Mouse (Mus musculus): ENCODE measurements around the gene Tex46. TPM values are rescaled to one million over a fixed set of nuclear protein-coding genes. Genes with fewer than 3 reads are reported as not detected.

The Tex46 gene
- polyA plus RNA-seq, 1 experiment from 2014 or later = not detected

DNA sequence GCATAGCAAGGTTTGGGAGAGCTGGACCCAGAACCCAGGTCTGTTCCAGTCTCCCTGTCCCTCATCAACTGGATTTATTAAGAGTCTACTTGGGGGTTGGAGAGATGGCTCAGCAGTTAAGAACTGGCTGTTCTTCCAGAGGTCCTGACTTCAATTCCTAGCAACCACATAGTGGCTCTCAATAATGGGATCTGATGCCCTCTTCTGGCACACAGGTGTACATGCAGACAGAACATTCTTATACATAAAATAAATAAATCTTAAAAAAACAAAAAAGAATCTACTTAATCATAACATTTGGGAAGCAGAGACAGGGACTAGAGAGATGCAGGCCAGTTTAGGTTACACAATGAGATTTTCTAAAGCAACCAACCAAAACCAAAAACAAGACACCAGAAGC lies 25.8 kb downstream of the Tex46 start:
- Histone ChIP-seq H3K4me3 (no peak overlapping the region), H3K27ac (ENCODE audit: poor library complexity, severe bottlenecking) (no peak overlapping the region), H3K4me2 (no peak overlapping the region), H3K9ac (no peak overlapping the region), H3K36me3 (no peaks in the 10 kb centered on the region), H3K4me1 (replicated peaks) (peaks cover 29% of the 10 kb centered on the region), H3K9me3 (replicated peaks) (no peaks in the 10 kb centered on the region), H3K27me3 (replicated peaks) (peaks cover 52% of the 10 kb centered on the region)
- ATAC-seq (ENCODE audit: insufficient number of reproducible peaks, low FRiP score) = no peak

DNA sequence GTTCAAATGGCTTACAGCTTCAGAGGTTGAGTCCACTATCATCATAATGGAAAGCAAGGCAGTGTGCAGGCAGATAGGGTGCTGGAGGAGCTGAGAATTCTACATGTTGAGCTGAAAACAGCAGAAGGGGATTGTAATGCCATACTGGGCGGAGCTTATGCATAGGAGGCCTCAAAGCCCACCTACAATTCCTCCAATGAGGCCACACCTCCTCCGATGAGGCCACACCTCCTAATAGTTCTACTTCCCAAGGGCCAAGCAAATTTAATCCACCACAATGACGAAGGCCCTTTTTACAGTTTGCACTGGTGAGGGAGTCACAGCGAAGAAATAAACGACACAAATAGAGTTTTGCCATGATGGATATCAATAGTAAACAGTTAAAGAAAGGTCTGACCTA lies 26.3 kb downstream of the Tex46 start:
- Histone ChIP-seq H3K4me2 (no peak overlapping the region), H3K27me3 (replicated peaks) (peaks cover 52% of the 10 kb centered on the region), H3K9me3 (replicated peaks) (no peaks in the 10 kb centered on the region), H3K4me1 (replicated peaks) (peaks cover 24% of the 10 kb centered on the region), H3K36me3 (no peaks in the 10 kb centered on the region), H3K27ac (ENCODE audit: poor library complexity, severe bottlenecking) (no peak overlapping the region), H3K9ac (no peak overlapping the region), H3K4me3 (no peak overlapping the region)
- 42% methylated on average over 5 of the region's 5 CpGs for WGBS
- ATAC-seq (ENCODE audit: insufficient number of reproducible peaks, low FRiP score) = no peak

DNA sequence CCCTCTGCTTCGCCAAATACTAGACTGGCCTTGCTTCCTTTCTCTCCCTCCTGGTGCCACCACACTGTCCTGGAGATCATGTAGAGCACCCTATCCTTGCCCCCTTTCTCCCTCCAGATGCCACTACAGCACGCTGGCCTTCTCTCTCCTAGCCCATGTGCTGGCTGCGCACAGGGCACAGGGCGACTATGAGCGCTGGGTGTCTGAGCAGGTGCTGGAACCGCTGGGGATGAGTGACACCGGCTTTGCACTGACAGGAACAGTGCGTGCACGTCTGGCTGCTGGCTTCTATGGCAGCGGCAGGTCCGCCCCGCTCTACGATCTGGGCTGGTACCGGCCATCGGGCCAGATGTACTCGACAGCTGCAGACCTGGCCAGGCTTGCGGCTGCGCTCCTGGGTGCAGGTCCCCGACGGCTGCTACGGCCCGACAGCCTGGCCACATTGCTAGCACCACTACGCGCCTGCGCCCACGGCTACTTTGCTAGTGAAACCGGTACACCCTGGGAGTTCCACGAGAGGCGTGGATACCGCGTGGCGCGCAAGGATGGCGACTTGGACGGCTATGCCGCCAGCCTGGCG lies 26.8 kb downstream of the Tex46 start:
- Histone ChIP-seq H3K36me3 (no peaks in the 10 kb centered on the region), H3K4me2 (peak overlapping the region; percentile 86), H3K9me3 (replicated peaks) (no peaks in the 10 kb centered on the region), H3K27me3 (replicated peaks) (peaks cover 52% of the 10 kb centered on the region), H3K27ac (ENCODE audit: poor library complexity, severe bottlenecking) (no peak overlapping the region), H3K9ac (peak overlapping the region; percentile 68), H3K4me1 (replicated peaks) (peaks cover 20% of the 10 kb centered on the region), H3K4me3 (peak overlapping the region; percentile 54)
- ATAC-seq (ENCODE audit: insufficient number of reproducible peaks, low FRiP score) = 0 out of 2 replicates have a peak, but pooled peaks have one; percentile 9
- 16% methylated on average over 37 of the region's 37 CpGs for WGBS

DNA sequence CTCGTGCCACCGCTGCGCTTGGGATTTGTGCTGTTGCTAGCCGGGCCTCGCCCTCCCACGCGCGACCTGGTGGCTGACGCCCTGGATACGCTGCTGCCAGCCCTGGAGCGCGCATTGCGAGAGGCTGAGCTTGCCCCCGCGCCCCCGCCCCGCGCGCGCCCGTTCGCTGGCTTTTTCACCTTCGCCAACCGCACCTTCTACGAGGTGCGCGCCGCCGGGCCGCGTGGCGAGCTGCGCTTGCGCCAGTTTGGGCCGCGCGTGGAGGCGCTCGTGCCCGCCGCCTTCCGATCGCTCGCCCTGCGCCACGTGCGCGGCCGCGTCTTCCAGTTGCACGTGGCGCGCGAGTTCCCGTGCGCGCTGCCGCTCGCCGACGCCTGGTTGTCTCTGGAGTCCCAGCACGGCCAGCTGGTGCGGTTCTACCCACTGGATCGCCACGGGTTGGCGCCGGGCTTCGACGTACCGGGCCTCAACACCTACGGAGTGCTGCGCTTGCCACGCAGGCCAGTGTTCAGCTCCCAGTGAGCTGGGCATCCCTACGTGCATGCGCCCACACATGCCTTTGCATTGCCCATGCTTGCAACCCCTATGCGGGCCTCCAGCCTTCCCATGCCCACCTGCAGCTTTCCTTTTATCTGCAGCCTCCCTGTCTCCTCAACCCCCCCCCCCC lies 27.5 kb downstream of the Tex46 start:
- Histone ChIP-seq H3K36me3 (no peaks in the 10 kb centered on the region), H3K27ac (ENCODE audit: poor library complexity, severe bottlenecking) (no peak overlapping the region), H3K4me1 (replicated peaks) (peaks cover 20% of the 10 kb centered on the region), H3K9me3 (replicated peaks) (no peaks in the 10 kb centered on the region), H3K4me2 (peak overlapping the region; percentile 86), H3K9ac (peak overlapping the region; percentile 68), H3K27me3 (replicated peaks) (peaks cover 52% of the 10 kb centered on the region), H3K4me3 (peak overlapping the region; percentile 54)
- ATAC-seq (ENCODE audit: insufficient number of reproducible peaks, low FRiP score) = peak; percentile 43; the same call in 1 of the 2 replicates
- 4% methylated on average over 75 of the region's 76 CpGs for WGBS

DNA sequence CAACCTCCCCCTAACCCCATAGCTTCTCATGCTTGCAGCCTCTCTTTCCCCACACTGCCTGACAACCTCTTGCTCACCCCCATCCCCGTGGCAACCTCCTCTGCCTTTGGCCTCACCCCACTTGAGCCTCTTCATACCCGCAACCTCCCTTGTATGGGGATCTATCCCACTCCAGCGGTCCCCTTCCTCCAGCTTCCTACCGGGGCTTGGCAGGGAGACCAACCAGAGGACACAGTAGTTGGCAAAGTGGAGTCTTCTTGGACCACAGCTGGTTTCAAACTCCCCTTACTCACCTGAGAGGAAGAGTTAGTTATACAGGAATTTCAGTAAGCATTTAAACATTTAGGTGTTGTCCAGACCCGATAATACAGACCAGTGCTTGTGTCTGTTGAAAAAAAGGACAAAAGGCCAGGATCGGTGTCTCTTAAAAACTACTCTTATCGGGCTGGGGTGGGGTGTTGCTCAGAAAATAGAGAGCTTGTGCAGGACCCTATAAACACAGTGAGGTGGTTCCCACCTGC lies 28.1 kb downstream of the Tex46 start:
- ATAC-seq (ENCODE audit: insufficient number of reproducible peaks, low FRiP score) = no peak; the same call in 1 of the 2 replicates
- Histone ChIP-seq H3K36me3 (no peaks in the 10 kb centered on the region), H3K27me3 (replicated peaks) (peaks cover 52% of the 10 kb centered on the region), H3K4me3 (peak overlapping the region; percentile 54; the same call in 1 of the 2 replicates), H3K4me2 (peak overlapping the region; percentile 86; the same call in 1 of the 2 replicates), H3K27ac (ENCODE audit: poor library complexity, severe bottlenecking) (no peak overlapping the region), H3K9me3 (replicated peaks) (no peaks in the 10 kb centered on the region), H3K9ac (no peak overlapping the region; the same call in 1 of the 2 replicates), H3K4me1 (replicated peaks) (peaks cover 20% of the 10 kb centered on the region)
- WGBS = 28% methylated on average over 7 of the region's 7 CpGs

DNA sequence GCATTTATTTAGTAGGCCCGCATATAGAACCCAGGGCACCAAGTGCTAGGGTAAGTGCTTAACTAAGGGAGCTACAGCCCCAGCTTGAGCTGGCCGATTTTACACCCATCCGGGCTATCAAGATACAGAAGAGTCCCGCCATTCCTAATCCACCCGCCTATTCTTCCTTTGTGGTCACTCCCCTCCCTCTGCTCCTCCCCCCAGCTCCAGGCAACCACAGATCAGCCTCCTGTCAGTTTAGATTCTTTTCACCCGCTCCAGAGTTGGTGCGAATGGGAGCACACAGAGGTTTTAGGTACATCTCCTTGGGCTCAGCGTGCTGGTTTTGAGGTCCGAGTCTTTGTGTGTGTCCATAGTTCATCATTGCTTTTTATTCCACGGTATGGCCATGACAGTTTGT lies 28.7 kb downstream of the Tex46 start:
- H3K27me3 ChIP-seq (replicated peaks) = peaks cover 52% of the 10 kb centered on the region
- H3K9ac ChIP-seq = no peak overlapping the region
- no peak overlapping the region for H3K27ac ChIP-seq (ENCODE audit: poor library complexity, severe bottlenecking)
- H3K4me2 ChIP-seq = peak overlapping the region; percentile 44
- H3K4me1 ChIP-seq (replicated peaks) = peaks cover 20% of the 10 kb centered on the region
- 9% methylated on average over 10 of the region's 10 CpGs for WGBS
- H3K36me3 ChIP-seq = no peaks in the 10 kb centered on the region
- no peak overlapping the region for H3K4me3 ChIP-seq
- no peak for ATAC-seq (ENCODE audit: insufficient number of reproducible peaks, low FRiP score)
- no peaks in the 10 kb centered on the region for H3K9me3 ChIP-seq (replicated peaks)

DNA sequence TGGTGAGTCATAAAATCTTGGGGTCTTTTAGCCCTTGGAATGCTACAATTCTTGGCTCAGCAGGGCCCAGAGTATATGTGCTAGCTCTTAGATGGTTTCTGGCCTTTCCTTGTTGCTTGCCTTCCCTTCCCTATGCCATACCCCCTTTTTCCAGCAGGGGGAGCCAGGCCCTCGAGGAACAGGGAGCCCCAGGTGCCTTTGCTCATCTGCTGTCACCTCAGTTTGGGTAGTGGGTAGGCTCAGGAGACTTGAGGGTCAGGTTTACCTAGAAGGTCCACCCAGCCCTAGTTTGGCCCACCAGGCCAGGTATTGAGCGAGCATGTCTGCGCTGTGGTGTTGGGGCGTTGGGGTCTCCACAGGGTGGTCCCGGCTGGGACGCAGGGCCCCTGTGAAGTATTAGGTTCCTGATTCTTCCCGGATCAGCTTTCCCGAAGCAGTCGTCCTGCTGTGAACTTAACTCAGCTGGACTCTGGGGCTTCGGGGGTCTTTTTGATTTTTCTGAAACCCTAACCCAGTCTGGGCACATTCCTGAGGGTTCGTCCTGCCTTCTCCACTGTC lies 38.8 kb downstream of the Tex46 start:
- Histone ChIP-seq H3K27ac (ENCODE audit: poor library complexity, severe bottlenecking) (no peak overlapping the region), H3K4me2 (peak overlapping the region; percentile 56), H3K9me3 (replicated peaks) (peaks cover 5% of the 10 kb centered on the region; the same call in 1 of the 2 replicates), H3K4me3 (0 out of 2 replicates have a peak overlapping the region, but pooled peaks have one; percentile 5), H3K27me3 (replicated peaks) (peaks cover 16% of the 10 kb centered on the region), H3K36me3 (no peaks in the 10 kb centered on the region), H3K4me1 (replicated peaks) (peaks cover 28% of the 10 kb centered on the region), H3K9ac (0 out of 2 replicates have a peak overlapping the region, but pooled peaks have one; percentile 23)
- 10% methylated on average over 11 of the region's 11 CpGs for WGBS
- no peak for ATAC-seq (ENCODE audit: insufficient number of reproducible peaks, low FRiP score)

DNA sequence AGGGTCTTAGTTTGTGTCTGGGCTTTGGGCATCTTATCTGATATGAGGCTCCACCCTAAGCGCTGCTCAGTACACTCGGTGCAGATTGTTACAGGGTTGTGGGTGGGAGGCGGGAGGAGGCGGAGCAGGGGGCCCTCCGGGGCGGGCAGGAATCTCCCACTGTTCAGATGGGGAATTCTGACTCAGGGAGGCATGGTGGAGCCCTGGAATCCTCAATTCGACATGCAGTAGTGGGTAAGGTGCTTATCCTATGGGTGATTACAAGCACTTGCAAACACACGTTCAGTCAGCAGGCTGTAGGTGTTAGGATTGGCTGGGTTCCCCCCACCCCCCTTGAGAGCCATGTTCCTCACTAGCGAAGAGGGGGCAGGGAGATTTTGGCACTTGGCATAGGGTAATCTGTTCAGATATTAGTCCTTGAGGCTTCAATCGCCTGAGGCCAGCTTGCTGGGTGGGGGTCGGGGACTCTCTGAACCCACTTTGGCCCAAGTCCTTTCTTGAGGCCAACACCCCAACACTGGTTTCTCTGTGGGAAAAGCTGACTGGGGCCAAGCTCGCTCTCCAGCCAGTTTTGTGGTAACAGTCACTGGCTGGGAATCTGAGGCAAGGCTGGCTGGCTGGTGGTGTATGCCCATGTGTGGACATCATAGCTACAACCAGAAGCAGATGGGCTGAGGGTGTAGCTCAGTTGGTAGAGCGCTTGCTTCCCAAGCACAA lies 39.4 kb downstream of the Tex46 start:
- H3K9ac ChIP-seq = 0 out of 2 replicates have a peak overlapping the region, but pooled peaks have one; percentile 23
- no peak for ATAC-seq (ENCODE audit: insufficient number of reproducible peaks, low FRiP score)
- WGBS = 26% methylated on average over 13 of the region's 13 CpGs

DNA sequence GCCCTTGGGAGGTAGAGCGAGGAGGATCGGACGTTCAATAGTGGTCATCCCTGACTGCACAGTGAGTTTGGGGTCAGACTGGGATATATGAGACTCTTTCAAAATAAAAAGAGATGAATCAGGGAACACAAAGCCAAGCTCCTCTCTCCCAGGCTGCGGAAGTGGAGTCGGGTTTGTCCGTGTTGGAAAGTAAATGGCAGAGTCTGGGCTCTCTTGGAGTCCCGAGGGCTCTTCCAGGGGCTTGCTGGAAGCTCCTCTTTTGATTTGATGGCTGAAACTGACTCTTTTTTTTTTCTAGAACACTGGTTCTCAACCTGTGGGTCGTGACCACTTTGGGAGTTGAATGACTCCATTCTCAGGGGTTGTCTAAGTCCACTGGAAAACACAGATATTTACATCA lies 40.0 kb downstream of the Tex46 start:
- H3K9me3 ChIP-seq (replicated peaks) = peaks cover 5% of the 10 kb centered on the region; the same call in 1 of the 2 replicates
- H3K4me2 ChIP-seq = no peak overlapping the region
- peaks cover 28% of the 10 kb centered on the region for H3K4me1 ChIP-seq (replicated peaks)
- peaks cover 16% of the 10 kb centered on the region for H3K27me3 ChIP-seq (replicated peaks)
- no peak overlapping the region for H3K27ac ChIP-seq (ENCODE audit: poor library complexity, severe bottlenecking)
- H3K9ac ChIP-seq = no peak overlapping the region
- 83% methylated on average over 8 of the region's 8 CpGs for WGBS
- no peak overlapping the region for H3K4me3 ChIP-seq
- ATAC-seq (ENCODE audit: insufficient number of reproducible peaks, low FRiP score) = no peak
- no peaks in the 10 kb centered on the region for H3K36me3 ChIP-seq

More for the DNA sequence above, 39.4 kb downstream of the Tex46 start:
- no peaks in the 10 kb centered on the region for H3K36me3 ChIP-seq
- H3K27ac ChIP-seq (ENCODE audit: poor library complexity, severe bottlenecking) = no peak overlapping the region
- 0 out of 2 replicates have a peak overlapping the region, but pooled peaks have one; percentile 5 for H3K4me3 ChIP-seq
- H3K27me3 ChIP-seq (replicated peaks) = peaks cover 16% of the 10 kb centered on the region
- peaks cover 5% of the 10 kb centered on the region; the same call in 1 of the 2 replicates for H3K9me3 ChIP-seq (replicated peaks)
- H3K4me1 ChIP-seq (replicated peaks) = peaks cover 28% of the 10 kb centered on the region
- H3K4me2 ChIP-seq = peak overlapping the region; percentile 56

DNA sequence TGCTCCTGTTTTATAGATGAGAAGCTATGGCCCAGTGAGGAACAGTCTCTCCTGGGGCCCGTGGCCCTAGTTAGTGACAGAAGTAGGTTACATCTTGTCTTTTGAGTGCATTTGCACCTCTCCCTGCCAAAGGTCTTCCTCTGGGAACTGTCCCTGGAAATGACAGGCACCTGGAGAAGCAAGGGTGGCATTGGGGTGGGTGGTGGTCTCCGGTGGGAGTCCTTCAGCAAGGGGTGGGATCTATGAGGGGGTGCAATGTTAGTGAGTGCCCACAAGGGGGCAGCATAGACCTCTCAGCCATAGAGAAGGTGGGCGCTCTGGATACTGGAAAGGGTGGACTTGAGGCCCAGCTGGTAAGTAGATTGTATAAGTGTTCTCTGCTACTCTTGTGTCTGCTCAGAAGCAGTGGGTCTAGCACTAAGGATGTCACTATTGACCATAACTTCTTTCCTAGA lies 41.1 kb downstream of the Tex46 start:
- 60% methylated on average over 3 of the region's 3 CpGs for WGBS
- peaks cover 22% of the 10 kb centered on the region for H3K27me3 ChIP-seq (replicated peaks)

More for the DNA sequence above, 41.1 kb downstream of the Tex46 start:
- H3K4me1 ChIP-seq (replicated peaks) = peaks cover 28% of the 10 kb centered on the region
- H3K27ac ChIP-seq (ENCODE audit: poor library complexity, severe bottlenecking) = no peak overlapping the region
- H3K36me3 ChIP-seq = no peaks in the 10 kb centered on the region
- no peak overlapping the region for H3K4me2 ChIP-seq
- no peak for ATAC-seq (ENCODE audit: insufficient number of reproducible peaks, low FRiP score)
- no peak overlapping the region for H3K4me3 ChIP-seq
- no peak overlapping the region for H3K9ac ChIP-seq
- peaks cover 5% of the 10 kb centered on the region; the same call in 1 of the 2 replicates for H3K9me3 ChIP-seq (replicated peaks)

Measured in heart, embryonic 12.5 days (tissue).